Mouse (Mus musculus) MN1 (cell line): ENCODE results near the gene Prkcb.

ENCODE experiments used
- DNase-seq: peaks from one replicate; pipeline ENCODE4 v3.0.0-alpha.2; 2016; ENCODE audit warnings: low spot score

Prkcb gene

DNA sequence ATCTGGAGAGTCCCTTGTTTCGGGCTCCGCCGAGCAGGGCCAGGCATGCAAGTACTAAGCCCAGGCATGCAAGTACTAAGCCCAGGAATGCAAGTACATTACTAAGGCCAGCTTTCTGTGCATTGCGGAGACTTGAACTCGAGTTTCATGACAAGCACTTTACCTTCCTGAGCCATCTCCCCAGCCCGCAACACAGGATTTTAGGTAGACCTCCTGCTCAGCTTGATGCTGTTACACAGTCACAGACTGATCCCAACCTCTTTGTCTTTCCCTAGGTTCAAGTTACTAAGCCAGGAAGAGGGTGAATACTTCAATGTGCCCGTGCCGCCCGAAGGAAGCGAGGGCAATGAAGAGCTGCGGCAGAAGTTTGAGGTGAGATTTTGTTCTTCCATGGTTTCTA lies 239.7 kb downstream of the Prkcb start:
- DNase-seq, result no peak

DNA sequence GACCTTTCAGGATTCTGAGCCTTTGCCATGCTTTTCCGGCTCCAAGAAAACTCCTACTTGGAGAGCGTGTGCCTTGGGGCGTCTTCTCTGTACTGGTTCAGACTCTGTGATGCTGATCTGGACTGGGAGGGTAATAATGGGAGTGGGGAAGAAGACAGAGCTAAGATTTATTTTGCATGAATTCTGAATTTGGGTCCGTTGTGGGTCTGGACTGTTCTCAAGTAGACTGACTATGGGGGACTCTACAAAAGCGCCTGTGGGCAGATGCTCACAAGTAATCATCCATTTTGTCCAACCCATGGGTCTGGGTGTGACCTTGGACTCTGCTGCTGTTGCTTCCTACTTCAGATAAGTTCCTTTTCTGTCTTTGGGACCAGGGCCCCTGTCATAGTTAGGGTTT lies 240.1 kb downstream of the Prkcb start:
- no peak for DNase-seq

DNA sequence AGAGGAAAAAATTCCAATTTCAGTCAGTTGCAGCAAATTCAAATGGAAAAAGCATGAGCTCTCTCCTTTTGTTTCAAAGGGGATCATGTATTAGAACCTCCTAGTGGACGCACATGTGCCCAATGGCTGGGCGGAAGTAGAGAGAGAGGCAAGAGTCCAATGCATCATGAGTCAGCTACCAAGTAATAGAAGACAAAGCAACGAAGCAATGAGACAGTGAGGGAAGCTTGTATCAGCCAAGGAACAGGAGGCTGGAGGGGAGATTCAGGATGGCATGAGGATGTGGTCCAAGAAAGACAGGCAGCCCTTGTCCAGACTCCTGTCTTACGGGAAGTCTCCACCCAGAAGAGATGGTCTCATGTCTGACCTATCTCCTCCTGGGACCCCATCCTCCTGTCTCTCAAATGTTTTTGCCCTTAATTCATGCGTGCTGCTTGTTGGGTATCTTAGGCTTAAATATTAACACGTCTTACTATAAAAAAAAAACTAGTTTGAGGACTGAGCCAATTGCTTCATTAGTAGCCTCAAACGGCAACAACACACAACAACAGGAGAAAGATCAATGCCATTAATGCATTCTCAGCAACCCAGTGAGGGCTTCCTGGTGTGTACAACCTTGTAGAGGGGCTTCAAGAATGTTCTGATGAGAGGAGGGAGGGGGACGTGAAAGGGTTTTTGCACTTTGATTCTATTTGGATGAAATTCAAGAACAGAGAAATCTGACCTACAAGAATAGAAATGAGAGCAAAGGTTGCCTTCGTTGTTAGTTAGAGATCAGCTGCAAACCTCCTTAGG lies 245.2 kb downstream of the Prkcb start:
- DNase-seq, result no peak

DNA sequence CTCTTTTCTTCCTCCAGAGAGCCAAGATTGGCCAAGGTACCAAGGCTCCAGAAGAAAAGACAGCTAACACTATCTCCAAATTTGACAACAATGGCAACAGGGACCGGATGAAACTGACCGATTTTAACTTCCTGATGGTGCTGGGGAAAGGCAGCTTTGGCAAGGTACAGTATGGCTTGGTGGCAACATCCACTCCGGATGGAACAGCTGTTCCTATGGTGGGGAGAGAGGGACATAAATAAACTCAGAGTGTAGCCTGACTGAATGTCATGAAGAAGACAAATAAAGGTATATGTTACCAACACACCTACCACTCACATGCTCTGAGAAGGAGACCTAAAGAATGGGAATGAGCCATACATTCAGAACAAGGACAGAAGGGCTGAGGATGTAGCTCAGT lies 256.1 kb downstream of the Prkcb start:
- no peak for DNase-seq

DNA sequence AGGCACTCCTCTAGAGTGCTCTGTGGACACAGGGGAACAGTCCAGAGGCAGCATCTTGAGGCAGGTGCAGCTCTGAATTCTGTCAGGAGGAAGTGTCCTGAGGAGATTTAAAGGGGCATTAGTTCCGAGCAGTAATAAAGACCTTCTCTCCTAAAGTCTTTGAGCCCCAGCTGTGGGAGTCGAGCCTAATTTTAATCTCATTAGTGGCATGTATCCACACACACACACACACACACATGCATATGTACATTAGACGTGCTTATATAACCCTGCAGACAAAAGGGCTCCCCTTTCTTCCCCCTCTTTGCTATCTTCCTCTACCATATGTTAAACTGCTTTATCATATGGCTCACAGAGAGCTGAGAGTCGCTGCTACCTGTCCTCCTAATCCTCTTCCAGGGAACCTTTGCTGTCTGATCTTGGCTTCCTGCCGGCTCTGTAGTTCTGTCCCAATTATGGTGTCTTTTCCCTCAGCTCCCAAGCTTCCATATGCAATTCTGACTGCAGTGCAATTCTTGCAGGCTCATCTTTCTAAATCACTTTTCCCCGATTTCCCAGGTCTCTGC lies 268.1 kb downstream of the Prkcb start:
- no peak for DNase-seq

DNA sequence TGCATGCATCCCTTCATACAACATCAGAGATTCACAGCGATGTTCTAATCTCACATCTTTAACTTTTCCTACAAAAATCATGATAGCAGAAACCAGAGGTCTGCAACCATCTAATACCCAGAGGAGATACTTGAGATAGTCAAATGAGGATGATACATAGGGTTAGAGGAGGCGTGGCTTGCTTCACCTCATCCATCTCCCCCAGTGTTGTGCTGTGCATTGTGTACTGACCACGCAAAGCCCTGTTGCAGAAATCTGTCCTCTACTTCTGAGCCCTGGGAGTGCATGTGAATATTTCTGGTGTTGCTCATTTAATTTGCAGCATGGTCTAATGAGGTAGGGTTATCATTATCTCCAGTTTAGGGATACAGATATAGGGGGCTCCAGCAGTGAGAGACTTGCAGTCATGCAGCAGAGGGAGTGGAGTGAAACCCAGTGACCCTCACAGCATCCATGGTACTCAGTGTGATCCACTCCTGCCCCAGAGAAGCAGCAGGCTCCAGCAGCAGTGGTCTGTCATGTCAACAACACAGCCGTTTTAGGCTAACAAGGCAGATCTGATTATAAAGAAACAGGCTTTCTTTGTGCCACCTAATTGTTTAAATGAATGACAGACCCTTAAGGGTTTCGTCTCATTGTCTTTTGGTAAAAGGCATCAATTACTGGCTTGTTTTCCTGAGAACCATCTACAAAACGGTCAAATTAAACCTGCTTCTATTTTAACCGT lies 269.7 kb downstream of the Prkcb start:
- peak; percentile 66 for DNase-seq

DNA sequence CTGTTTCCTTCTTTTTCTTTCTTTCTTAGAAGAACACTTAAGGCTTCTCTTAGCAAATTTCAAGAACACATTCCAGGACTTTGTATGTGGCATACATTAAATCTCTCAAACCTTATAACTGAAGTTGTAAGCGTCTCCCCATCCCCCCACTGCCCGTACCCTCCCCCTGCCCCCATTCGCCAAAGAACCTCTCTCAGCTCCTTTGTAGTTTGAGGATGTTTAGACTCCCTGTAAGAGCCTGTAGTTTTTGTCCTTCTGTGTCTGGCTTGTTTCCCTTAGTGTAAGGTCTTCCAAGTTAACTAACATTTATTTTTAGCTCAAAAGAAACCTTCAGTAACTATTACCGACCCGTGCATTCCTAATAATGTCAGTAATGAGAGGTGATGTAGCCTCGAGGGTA lies 270.4 kb downstream of the Prkcb start:
- no peak for DNase-seq

DNA sequence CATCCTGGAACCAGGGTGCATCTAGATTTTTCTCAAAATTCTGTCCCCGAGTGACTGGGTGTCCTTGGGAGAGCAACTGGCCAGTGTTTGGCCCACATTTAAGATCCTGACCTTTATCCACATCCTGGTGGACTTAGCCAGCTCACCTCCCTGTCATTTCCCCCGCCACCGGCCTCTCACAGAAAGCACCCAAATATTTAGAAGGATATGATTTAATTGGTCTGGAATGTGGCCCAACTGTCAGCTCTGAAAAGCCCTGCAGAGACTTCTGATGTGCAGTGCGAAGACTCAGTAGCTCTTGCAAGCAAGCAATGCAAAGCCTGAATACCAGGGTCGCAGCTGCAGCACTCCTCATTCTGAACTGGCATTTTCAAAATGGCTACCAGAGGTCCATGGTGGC lies 274.0 kb downstream of the Prkcb start:
- DNase-seq, result no peak

DNA sequence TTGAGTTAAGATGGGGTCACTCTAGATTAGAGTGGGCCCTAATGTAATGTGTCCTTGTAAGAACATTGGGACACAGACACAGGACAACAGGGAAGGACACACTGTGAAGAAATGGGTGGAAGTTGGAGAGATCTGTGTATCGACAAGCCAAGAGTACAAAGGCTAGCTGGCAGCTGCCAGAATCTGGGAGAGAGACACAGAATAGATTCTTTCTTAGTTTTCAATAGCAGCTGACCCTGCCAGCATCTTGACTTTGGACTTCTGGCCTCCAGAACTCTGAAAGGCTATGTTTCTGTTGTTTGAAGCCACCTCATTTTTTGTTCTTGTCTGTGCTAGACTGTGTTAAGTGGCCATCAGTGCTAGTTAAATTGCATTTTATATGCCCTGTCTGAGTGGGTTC lies 276.8 kb downstream of the Prkcb start:
- DNase-seq, result no peak

DNA sequence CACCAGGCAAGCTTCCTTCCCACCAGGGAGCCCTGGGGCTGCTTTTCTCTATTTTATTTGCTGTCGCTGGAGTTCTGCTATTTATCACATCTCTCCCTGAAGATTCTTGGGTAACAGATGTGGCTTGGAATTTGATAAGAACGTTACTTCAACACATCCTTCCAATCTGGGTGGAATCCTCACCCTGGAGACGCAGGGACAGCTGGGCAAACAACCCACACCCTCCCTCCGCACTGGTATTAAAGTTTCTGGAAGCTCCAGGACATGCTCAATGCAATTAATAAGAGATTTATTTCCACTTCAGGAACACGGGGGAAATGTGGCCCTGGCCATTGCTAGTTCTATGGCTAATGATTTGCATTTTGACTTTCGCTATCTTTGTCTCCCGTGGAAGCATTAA lies 277.5 kb downstream of the Prkcb start:
- peak; percentile 52 for DNase-seq

DNA sequence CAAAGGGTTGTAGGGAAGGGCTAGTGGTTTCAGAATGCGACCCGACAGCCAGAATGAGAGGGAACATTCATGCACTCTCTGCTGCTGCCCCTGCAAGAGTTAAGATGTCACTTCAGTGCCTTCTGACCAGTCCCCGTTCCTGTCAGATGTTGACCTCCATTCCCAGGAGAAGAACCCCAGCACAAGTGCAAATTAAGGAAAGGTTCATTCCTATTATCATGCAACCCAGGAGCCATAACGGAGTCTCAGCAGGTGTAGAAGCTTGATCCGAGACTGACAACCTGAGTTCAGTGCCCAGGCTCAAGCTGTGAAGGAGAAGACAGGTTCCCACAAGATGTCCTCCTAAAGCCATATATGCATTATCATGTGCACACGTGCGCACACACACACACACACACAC lies 280.2 kb downstream of the Prkcb start:
- DNase-seq, result no peak

DNA sequence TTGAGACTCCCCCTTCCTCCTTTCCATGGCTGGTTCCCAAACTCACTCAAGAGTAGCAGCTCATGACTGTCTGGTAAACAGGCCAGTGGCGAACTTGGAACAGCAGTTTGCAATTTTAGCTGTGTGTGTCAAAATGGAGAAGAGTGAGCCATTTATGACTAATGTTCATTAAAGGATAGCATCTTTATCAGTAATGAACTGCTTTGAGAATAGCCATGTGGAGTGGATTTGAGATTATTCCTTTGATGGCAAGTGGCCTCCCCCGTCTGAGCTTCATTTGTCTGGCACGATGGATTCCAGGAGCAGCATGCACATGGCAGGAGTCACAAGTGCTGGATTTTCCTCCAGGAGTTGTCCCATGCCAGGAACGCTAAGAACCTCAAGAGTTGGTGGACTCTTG lies 281.9 kb downstream of the Prkcb start:
- peak; percentile 73 for DNase-seq

DNA sequence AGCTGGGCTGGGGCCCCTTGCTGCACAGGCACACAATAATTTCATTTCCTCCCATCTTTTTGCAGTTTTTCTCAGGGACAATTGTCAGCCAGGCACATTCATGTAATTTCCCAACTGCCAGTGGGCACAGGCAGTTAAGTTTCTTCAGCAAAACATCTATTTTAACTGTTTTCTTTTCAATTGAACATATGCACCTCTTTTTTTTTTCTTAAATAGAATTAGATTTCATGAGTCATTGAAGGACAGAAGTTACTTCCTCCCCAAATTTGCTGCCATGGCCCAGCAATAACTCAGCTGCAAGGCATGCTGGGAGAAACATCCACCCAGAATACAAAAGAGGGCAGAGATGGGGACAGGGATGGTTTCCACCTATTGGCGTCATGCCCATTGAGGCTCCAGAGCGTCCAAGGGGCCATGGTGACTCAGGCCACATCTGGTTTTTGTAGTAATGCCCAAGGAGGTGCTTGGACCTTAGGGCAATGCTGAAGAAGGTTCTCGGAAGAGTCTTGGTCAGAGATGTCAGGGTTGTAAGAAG lies 284.6 kb downstream of the Prkcb start:
- DNase-seq, result peak; percentile 88

DNA sequence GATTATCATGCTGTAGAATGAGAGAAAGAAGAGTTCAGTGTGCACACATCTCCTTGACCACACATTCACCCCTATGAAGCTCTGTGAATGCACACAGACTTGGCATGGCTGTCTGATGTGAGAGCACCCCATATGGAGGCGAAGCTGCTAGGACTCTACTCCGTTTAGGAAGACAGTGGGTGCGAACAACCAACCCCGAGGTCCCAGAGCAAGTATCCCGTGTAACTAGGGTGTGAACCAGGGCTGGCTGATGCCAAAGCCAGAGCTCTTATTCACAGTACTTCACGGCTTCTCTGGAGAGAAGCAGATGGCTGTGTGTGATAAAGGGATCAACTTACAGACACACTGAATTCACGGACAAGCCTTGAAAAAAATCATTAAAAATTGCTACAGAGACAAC lies 285.9 kb downstream of the Prkcb start:
- peak; percentile 44 for DNase-seq

DNA sequence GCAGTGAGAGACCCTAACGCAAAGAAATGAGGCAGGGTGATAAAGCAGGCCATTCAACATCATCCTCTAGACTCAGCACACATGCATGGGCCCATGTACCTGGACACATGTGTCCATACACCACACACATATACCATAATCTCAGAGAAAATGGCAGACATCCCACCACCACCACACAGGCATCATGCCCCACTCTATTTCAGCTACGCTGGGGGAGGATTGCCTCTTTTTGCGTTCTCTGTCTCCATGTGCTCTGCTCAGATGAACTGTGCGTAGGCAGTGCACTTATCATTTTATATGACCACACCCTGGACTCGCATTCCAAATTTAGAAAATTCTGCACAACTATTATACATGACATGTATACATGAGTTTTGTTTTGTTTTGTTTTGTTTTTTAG lies 286.5 kb downstream of the Prkcb start:
- DNase-seq, result peak; percentile 27

DNA sequence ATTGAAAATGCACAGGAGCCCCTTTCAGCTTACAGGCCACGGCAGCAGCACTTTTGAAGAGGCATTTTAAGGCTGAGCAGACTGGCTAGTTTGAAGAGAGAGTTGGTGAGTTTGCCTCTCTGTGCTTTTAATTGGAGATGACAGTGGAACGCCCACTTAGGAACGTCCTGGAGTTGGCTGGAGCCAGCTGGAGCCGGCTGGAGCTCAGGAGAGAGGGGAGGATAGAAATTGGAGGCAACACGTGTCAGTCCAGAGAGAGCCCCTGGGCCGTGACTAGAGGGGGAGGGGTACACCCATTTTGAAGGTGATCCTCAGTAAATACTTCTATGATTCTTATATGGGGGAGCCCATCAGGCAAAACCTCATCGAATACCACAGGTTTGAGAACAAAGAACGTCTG lies 287.0 kb downstream of the Prkcb start:
- DNase-seq, result peak; percentile 72

DNA sequence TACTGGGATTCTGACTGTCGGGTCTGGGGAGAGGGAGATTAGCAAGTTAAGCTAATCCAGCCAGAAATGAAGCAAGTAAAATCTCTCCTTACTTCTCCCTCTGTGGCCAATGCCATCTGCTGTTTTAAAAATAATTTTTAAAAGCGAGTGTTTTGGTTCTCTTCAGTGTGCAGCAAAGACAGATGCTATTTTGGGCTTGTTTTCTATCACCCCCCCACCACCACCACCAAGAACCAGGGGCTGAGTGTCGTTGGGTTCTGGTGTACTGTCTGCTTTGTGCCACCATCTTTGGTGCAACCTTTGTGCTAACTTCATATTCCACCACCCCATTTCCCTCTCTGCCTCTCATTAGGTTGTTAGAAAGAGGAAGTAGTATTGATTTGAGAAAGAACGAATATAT lies 289.0 kb downstream of the Prkcb start:
- no peak for DNase-seq

DNA sequence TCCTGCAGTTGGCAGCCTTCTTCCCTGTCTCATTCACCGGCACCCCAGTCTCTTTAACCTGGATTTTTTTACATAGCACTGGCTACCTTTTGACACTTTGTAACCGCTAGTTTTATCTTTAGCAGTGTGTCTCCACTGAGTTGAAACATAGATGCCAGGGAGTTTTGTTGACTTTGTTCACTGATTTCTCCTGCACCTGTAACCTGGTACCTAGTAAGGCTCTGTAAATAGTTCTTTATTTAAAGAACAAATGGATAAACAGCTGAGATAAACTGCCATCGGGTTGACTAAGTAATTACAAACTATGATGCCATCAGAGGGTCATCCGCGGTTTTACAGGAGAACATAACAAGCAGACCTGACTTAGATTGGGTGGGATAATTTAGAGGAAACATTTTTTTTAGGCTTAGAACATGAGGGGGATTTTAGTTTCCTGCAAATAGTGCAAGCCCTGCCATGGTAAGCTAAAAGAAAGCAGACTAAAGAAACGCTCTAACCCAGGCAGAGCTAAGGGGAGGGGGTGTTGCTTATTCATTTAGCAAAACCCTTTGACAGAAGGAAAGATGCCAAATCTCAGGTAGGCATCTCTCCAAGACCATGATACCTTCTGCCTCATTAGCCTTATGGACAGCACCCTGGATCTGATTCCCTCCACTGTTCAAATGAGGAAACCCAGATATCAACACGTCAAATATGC lies 291.1 kb downstream of the Prkcb start:
- DNase-seq, result no peak

DNA sequence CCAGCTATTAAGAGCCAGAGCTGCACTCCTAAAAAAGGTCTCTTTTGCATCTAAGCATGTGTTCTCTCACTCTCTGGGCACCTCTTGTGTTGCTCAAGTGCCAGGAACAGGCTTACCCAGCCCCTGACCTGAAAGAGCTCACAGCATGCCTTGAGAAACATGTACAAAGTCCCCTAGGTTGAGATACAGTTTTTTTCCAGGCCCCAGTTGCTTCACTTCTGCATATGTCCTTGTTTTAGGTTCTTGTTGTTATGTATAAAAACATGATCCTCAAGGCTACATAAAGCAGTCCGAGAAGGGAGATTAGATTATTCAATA lies 291.6 kb downstream of the Prkcb start:
- DNase-seq, result no peak

DNA sequence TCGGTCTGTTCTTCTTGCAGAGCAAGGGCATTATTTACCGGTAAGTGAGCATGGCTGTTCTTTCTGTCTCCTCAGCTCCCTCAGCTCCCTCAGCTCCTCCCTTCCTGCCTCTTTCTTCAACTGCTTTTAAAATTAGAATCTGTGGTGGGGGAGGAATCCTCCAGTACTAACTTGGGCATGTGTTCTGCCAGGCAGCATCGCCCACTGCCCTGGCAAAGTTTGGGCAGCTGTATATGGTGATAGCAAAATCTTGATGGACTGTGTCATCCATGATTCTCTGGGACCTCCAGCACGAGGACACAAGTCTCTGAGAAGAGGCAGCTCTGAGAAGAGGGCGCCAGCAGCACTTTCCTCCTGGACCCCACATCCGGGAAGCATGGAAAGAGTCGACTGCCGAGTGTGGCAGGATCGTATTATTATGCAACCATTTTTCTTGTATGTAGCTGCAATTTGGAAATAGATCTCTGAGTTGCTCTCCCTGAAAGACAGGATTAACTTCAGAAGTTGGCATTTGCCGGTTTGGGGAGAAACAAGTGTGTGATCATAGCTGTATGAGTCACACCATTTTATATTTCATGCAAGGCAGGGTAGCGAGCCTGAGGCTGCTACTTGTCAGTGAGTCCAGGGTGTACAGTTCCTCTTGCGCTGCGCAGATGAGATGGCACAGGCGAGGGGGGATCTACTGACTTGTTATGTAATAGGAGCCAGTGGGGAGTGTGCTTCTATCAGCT lies 296.0 kb downstream of the Prkcb start:
- DNase-seq, result no peak

DNA sequence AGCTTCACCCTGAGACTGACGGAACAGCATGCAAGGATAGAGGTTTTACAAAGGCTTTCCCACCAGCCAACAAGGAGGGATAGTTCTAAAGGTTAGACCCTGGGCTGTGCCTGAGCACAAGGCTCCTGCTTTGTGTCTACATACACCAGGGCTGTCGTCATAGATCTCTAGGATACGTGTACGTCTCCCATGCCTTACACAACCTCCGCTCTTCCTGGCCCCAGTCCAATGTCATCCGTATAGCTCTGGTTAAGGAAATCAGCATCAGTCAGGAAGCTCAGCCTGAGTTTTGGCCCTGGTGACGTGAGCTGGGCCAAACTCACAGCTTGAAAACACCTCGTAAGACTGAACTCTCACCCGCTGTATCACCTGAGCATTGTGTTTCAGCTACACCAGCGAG lies 307.3 kb downstream of the Prkcb start:
- DNase-seq, result no peak

DNA sequence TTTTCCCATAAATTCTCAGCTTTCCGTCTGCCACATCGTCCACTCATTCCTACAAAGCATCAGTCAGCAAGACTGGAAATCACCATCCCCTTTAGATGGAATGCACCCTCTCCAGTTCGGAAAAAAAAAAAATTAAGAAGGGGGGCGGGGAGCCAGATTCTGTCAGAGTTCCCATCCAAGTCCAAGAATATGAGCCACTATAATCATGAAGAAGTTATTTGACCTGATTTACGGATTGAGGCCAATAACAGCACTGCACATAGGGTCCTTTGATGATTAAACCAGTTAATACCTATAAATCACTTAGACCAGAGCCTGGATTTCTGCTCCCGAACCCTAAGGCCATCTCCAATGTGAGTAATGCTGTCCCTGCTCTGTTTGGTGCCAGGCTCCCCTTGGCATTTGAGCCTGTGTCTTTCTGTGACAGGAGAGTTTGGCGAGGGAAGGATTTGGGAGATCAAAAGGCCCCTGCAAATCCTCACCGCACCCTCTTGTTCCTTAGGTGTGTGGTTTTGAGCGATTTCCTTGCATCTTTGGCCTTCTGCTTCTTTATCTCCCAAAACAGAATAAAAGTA lies 308.1 kb downstream of the Prkcb start:
- DNase-seq, result no peak
